Mouse (Mus musculus): ENCODE results near the gene Tctex1d4. TPM values are rescaled to one million over a fixed set of nuclear protein-coding genes. Genes with fewer than 3 reads are reported as not detected.

The Tctex1d4 gene
- total and polyA plus RNA-seq, 3 experiments, result 0.98 TPM; not detected in 2

GRCm38 (mm10) chr4:117113237-117113636, 13.4 kb upstream of the Tctex1d4 start:
- in situ Hi-C loops (cut with MboI; ENCODE audit: low pct_ligation_motif_present, low pct_unique_long_range_greater_than_20kb, low sequenced_read_pairs), result no loop called here
- no peak for DNase-seq (ENCODE audit: extremely low read depth)
- no peak overlapping the region for H3K4me2 ChIP-seq (ENCODE audit: insufficient read depth, low read depth, poor library complexity, severe bottlenecking)
- TF ChIP-seq CTCF (conservative IDR thresholded peaks at IDR 0.05 in 1 of 2, IDR thresholded peaks at IDR 0.05 in 1 of 2; ENCODE audit: low read depth in 2 of 2, low read length in 2 of 2) (peak; percentile 10 to 43; a peak in 2 of 4 replicates), USF2 (conservative IDR thresholded peaks at IDR 0.05; ENCODE audit: low read depth, low read length) (no peak), SMC3 (IDR thresholded peaks at IDR 0.05; ENCODE audit: low read depth, low read length) (peak; percentile 14), CHD1 (IDR thresholded peaks at IDR 0.05; ENCODE audit: low read depth, low read length) (no peak), KAT2A (IDR thresholded peaks at IDR 0.05; ENCODE audit: insufficient replicate concordance, low read length) (no peak)
- no peaks in the 10 kb centered on the region for H3K79me2 ChIP-seq (replicated peaks; ENCODE audit: control insufficient read depth, extremely low read depth, insufficient read depth, poor library complexity, severe bottlenecking)
- H3K27me3 ChIP-seq (replicated peaks), result no peaks in the 10 kb centered on the region
- dilution Hi-C loops (cut with MboI; ENCODE audit: extremely low pct_ligation_motif_present, extremely low pct_unique_long_range_greater_than_20kb, low sequenced_read_pairs), result no loop called here
- H3K36me3 ChIP-seq (replicated peaks in 1 of 2; ENCODE audit: control insufficient read depth in 1 of 2, insufficient read depth in 1 of 2, low read length in 1 of 2), result peaks cover 5 to 23% of the 10 kb centered on the region in 2 experiments
- H3K9ac ChIP-seq (ENCODE audit: insufficient read depth, low read depth), result no peak overlapping the region
- no peak overlapping the region for H3K27ac ChIP-seq (ENCODE audit: insufficient read depth, low read depth)
- peaks cover 0 to 11% of the 10 kb centered on the region in 2 experiments; a peak in 2 of 4 replicates for H3K4me1 ChIP-seq (ENCODE audit: control insufficient read depth in 1 of 2, insufficient read depth in 2 of 2)
- no peak overlapping the region for H3K4me3 ChIP-seq (replicated peaks in 1 of 3; ENCODE audit: low read depth in 2 of 3, low read length in 2 of 3, poor library complexity in 1 of 3)
- H3K9me3 ChIP-seq (replicated peaks; ENCODE audit: low read length), result no peaks in the 10 kb centered on the region

- no peak for DNase-seq (ENCODE audit: extremely low read depth)
- TF ChIP-seq TCF12 (IDR thresholded peaks at IDR 0.05; ENCODE audit: low read depth, low read length), result no peak
- no peak for TF ChIP-seq BHLHE40 (IDR thresholded peaks at IDR 0.05; ENCODE audit: low read depth, low read length)
- no peak for TF ChIP-seq ELF1 (IDR thresholded peaks at IDR 0.05; ENCODE audit: low read depth, low read length)
- no peak for TF ChIP-seq MXI1 (IDR thresholded peaks at IDR 0.05; ENCODE audit: low read depth, low read length)
- TF ChIP-seq ZKSCAN1 (IDR thresholded peaks at IDR 0.05; ENCODE audit: borderline replicate concordance, low read depth, low read length), result no peak
- TF ChIP-seq UBTF (IDR thresholded peaks at IDR 0.05; ENCODE audit: low read depth, low read length), result no peak
- TF ChIP-seq KAT2A (IDR thresholded peaks at IDR 0.05; ENCODE audit: insufficient replicate concordance, low read length), result no peak
- no peak for TF ChIP-seq CHD1 (IDR thresholded peaks at IDR 0.05; ENCODE audit: low read depth, low read length)
- TF ChIP-seq USF2 (conservative IDR thresholded peaks at IDR 0.05; ENCODE audit: low read depth, low read length), result no peak
- no peak for TF ChIP-seq JUND (conservative IDR thresholded peaks at IDR 0.05; ENCODE audit: low read depth, low read length)
- no peak for TF ChIP-seq ZC3H11A (IDR thresholded peaks at IDR 0.05; ENCODE audit: low read depth, low read length)
- TF ChIP-seq USF1 (IDR thresholded peaks at IDR 0.05; ENCODE audit: low read depth, low read length), result no peak
- no peak for TF ChIP-seq SMC3 (IDR thresholded peaks at IDR 0.05; ENCODE audit: low read depth, low read length)
- no peak for TF ChIP-seq NELFE (IDR thresholded peaks at IDR 0.05; ENCODE audit: low read depth, low read length)
- TF ChIP-seq PAX5 (IDR thresholded peaks at IDR 0.05; ENCODE audit: low read length), result no peak
- TF ChIP-seq JUN (IDR thresholded peaks at IDR 0.05; ENCODE audit: insufficient read depth, low read depth, low read length), result no peak
- Histone ChIP-seq H3K9me3 (replicated peaks; ENCODE audit: low read length) (no peaks in the 10 kb centered on the region), H3K27me3 (replicated peaks) (no peaks in the 10 kb centered on the region), H3K9ac (ENCODE audit: insufficient read depth, low read depth) (no peak overlapping the region), H3K4me3 (replicated peaks in 1 of 3; ENCODE audit: low read depth in 2 of 3, low read length in 2 of 3, poor library complexity in 1 of 3) (no peak overlapping the region), H3K4me1 (ENCODE audit: control insufficient read depth in 1 of 2, insufficient read depth in 2 of 2) (peaks cover 0 to 15% of the 10 kb centered on the region in 2 experiments; a peak in 2 of 4 replicates), H3K36me3 (replicated peaks in 1 of 2; ENCODE audit: control insufficient read depth in 1 of 2, insufficient read depth in 1 of 2, low read length in 1 of 2) (peaks cover 5 to 33% of the 10 kb centered on the region in 2 experiments), H3K4me2 (ENCODE audit: insufficient read depth, low read depth, poor library complexity, severe bottlenecking) (no peak overlapping the region), H3K79me2 (replicated peaks; ENCODE audit: control insufficient read depth, extremely low read depth, insufficient read depth, poor library complexity, severe bottlenecking) (peaks cover 8% of the 10 kb centered on the region; the same call in 1 of the 2 replicates), H3K27ac (ENCODE audit: insufficient read depth, low read depth) (no peak overlapping the region)
- in situ Hi-C loops (cut with MboI; ENCODE audit: low pct_ligation_motif_present, low pct_unique_long_range_greater_than_20kb, low sequenced_read_pairs) (no loop called here), dilution Hi-C loops (cut with MboI; ENCODE audit: extremely low pct_ligation_motif_present, extremely low pct_unique_long_range_greater_than_20kb, low sequenced_read_pairs) (no loop called here)
These were observed 11.0 kb upstream of the Tctex1d4 start for GRCm38 (mm10) chr4:117115592-117115991.
